Mouse (Mus musculus) heart, adult 2 months (tissue): Measurements from ENCODE around the gene Gm10153.
"Not testable (repeated sequence)": the region's sequence is repeated elsewhere in the genome, so short reads cannot be mapped to it uniquely, and the experiment has no call there.

Experiments
- CTCF ChIP-seq: fragments of 200-600 bp; IDR thresholded peaks from 2 replicates; pipeline ENCODE4 v1.8.1; 2022; ENCODE audit warnings: antibody characterized with exemption, mild to moderate bottlenecking, moderate library complexity
- POLR2A ChIP-seq: fragments of 200-500 bp; IDR thresholded peaks from 2 replicates; pipeline ENCODE4 v1.6.1; 2011; ENCODE audit warnings: mild to moderate bottlenecking, low read depth, low read length, control low read depth; ENCODE audit not compliant: insufficient read depth

DNA sequence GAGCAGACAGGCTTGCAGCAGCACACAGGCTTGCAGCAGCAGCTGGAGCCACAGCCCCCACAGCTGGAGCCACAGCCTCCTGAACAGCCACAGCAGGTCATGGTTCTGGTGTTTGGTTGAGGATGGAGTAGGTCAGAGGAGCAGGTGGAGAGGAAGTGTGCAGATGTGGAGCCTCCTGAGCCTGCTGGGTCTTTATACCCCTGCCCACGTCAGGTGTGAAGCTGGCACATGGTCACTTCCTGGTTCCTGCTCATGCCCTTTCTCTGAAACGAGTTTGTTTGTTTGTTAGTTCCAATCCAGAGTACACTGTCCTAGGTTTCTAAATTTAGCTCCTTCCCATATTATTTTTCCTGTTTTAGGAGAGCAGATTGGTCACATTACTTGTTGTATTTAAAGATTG is 33.2 kb downstream of the Gm10153 start, which contains the start of gene Gm29735:
- TF ChIP-seq POLR2A, CTCF: not testable (repeated sequence)
